Mouse (Mus musculus) lung, embryonic 15.5 days (tissue): ENCODE results near the gene Samd13. TPM values are rescaled to one million over a fixed set of nuclear protein-coding genes. Genes with fewer than 3 reads are reported as not detected.

Experiments
- polyA plus RNA-seq: library from polyadenylated mRNA; unstranded; fragments of >200 nt; fragmentation: Nextera tagmentation; extraction: Ambion mirVana; gene quantifications from 2 replicates; pipeline ENCODE4 v1.2.1, GENCODE M21; 2015

Samd13 gene
- polyA plus RNA-seq, 1 experiment from 2014 or later, result 1.2 TPM

Other genes with a start within 250 kb of the Samd13 start
- gene Ctbs, start 235.8 kb downstream of the Samd13 start, polyA plus RNA-seq, result 10.0 and 11.1 TPM in 2 replicates
- 4.7 TPM in 2 replicates for gene Spata1, start 185.8 kb downstream of the Samd13 start, polyA plus RNA-seq
- 888 and 929 TPM in 2 replicates for gene Gng5, start 185.8 kb downstream of the Samd13 start, polyA plus RNA-seq
- 52.8 and 57.0 TPM in 2 replicates for gene Rpf1, start 164.2 kb downstream of the Samd13 start, polyA plus RNA-seq
- gene Uox, start 115.2 kb downstream of the Samd13 start, polyA plus RNA-seq, result 0.12 and 0.39 TPM in 2 replicates
- gene Dnase2b, start 70.0 kb downstream of the Samd13 start, polyA plus RNA-seq, result not detected in 2 replicates
- 0.08 and 0.12 TPM in 2 replicates for gene 4930503B20Rik, start 34.3 kb downstream of the Samd13 start, polyA plus RNA-seq
- gene Prkacb, start 127.4 kb upstream of the Samd13 start, polyA plus RNA-seq, result 63.3 and 64.5 TPM in 2 replicates
- 3.4 and 3.5 TPM in 2 replicates for gene Ttll7, start 166.8 kb upstream of the Samd13 start, polyA plus RNA-seq